9 mouse cellular contexts compared by ENCODE assay signal in genomic region chr6:128078508-128078907, GRCm38 (mm10).
DNase-seq lines count a peak whose midpoint lies in the region; ATAC-seq lines count a peak whose summit lies in the region.
"Had no signal": no experiment of that assay in that cellular context is flagged by ENCODE, and none has a peak within 500 bp of the region (broad histone marks: within the 10 kb centered on the region; RNA-seq: fewer than 3 reads in every experiment).

No protein-coding gene starts in this region.

- ATAC-seq in lung, embryonic 16.5 days (ENCODE audit: low read depth): peak; percentile 78
- peak; percentile 88 for ATAC-seq in stomach, embryonic 16.5 days (ENCODE audit: insufficient read depth, low FRiP score)

- 0 out of 2 replicates have a peak, but pooled peaks cover 3% of the 10 kb centered on the region for H3K36me3 ChIP-seq in lung, embryonic 16.5 days (ENCODE audit: control insufficient read depth, insufficient read depth, low read length)
- H3K36me3 ChIP-seq in stomach, embryonic 16.5 days (ENCODE audit: control insufficient read depth, insufficient read depth, low read length): no peaks in the 10 kb centered on the region
- H3K36me3 ChIP-seq: midbrain, embryonic 12.5 days had no signal

- H3K9me3 ChIP-seq in lung, embryonic 16.5 days (ENCODE audit: control insufficient read depth, low read length): no peaks in the 10 kb centered on the region
- no peaks in the 10 kb centered on the region for H3K9me3 ChIP-seq in stomach, embryonic 16.5 days (replicated peaks; ENCODE audit: control insufficient read depth, low read length)
- H3K9me3 ChIP-seq: midbrain, embryonic 12.5 days had no signal

- H3K4me3 ChIP-seq in lung, embryonic 16.5 days (ENCODE audit: low read length): no peak overlapping the region
- H3K4me3 ChIP-seq in stomach, embryonic 16.5 days (replicated peaks; ENCODE audit: low read length): no peak overlapping the region
- H3K4me3 ChIP-seq: midbrain, embryonic 12.5 days had no signal

- intact Hi-C loops in gastrocnemius, postnatal 14 days (cut with DNase I; ENCODE audit: low total_unique reads): no loop called here

- H3K9ac ChIP-seq in lung, embryonic 16.5 days (ENCODE audit: low read length): no peak overlapping the region
- no peak overlapping the region for H3K9ac ChIP-seq in stomach, embryonic 16.5 days (ENCODE audit: low read length)
- H3K9ac ChIP-seq: midbrain, embryonic 12.5 days had no signal

- H3K27ac ChIP-seq in lung, embryonic 16.5 days (ENCODE audit: low read length): peak overlapping the region; percentile 30; the same call in 1 of the 2 replicates
- peak overlapping the region; percentile 63; the same call in 1 of the 2 replicates for H3K27ac ChIP-seq in stomach, embryonic 16.5 days (ENCODE audit: low read length)
- H3K27ac ChIP-seq: midbrain, embryonic 12.5 days had no signal

- peak; percentile 67 for DNase-seq in gastrocnemius, postnatal 14 days
- DNase-seq in gastrocnemius, postnatal 10 days: no peak
- no peak for DNase-seq in lung, postnatal 14 days
- DNase-seq in heart, postnatal 4 days: peak; percentile 60
- no peak for DNase-seq in retina, postnatal 1 day
- no peak for DNase-seq in urinary bladder, adult 18-20 months (ENCODE audit: low spot score in 2 of 2)

- H3K4me1 ChIP-seq in lung, embryonic 16.5 days (replicated peaks; ENCODE audit: control insufficient read depth, insufficient read depth, low read length): peaks cover 49% of the 10 kb centered on the region
- peaks cover 31% of the 10 kb centered on the region; the same call in 1 of the 2 replicates for H3K4me1 ChIP-seq in stomach, embryonic 16.5 days (ENCODE audit: control insufficient read depth, insufficient read depth, low read length)
- H3K4me1 ChIP-seq: midbrain, embryonic 12.5 days had no signal

- no peaks in the 10 kb centered on the region for H3K27me3 ChIP-seq in lung, embryonic 16.5 days (ENCODE audit: control insufficient read depth, insufficient read depth, low read depth, low read length)
- no peaks in the 10 kb centered on the region for H3K27me3 ChIP-seq in stomach, embryonic 16.5 days (ENCODE audit: control insufficient read depth, insufficient read depth, low read length)
- H3K27me3 ChIP-seq: midbrain, embryonic 12.5 days had no signal

- no peak overlapping the region for H3K4me2 ChIP-seq in lung, embryonic 16.5 days (ENCODE audit: low read depth, low read length)
- no peak overlapping the region for H3K4me2 ChIP-seq in stomach, embryonic 16.5 days (ENCODE audit: low read depth, low read length)
- H3K4me2 ChIP-seq: midbrain, embryonic 12.5 days had no signal

- WGBS in lung, embryonic 16.5 days: 14% methylated on average over 4 of the region's 4 CpGs
- 27% methylated on average over 4 of the region's 4 CpGs for WGBS in stomach, embryonic 16.5 days

Comparison
In these comparisons a context has a peak if more than half of its experiments do, and no peak if none do; other contexts are left out.
1. DNase-seq: peak in gastrocnemius, postnatal 14 days (single experiment) and heart, postnatal 4 days (single experiment); none in gastrocnemius, postnatal 10 days (single experiment), lung, postnatal 14 days (single experiment), retina, postnatal 1 day (single experiment) and urinary bladder, adult 18-20 months (0 of 2).